Mouse (Mus musculus) heart, postnatal 0 days (tissue): Measurements from ENCODE around the gene Brox. TPM values are rescaled to one million over a fixed set of nuclear protein-coding genes. Genes with fewer than 3 reads are reported as not detected.
"Not testable (repeated sequence)": the region's sequence is repeated elsewhere in the genome, so short reads cannot be mapped to it uniquely, and the experiment has no call there.

Experiments
- ATAC-seq: fragments of 200-750 bp; cut with Nextera tagmentation; 2 replicates; pipeline ENCODE4 v1.8.0; 2017; ENCODE audit warnings: low read depth, moderate number of reproducible peaks, moderate library complexity; ENCODE audit not compliant: insufficient read depth
- DNase-seq: peaks from one replicate; pipeline ENCODE4 v3.0.0-alpha.2; 2016; ENCODE audit warnings: low spot score
- H3K27ac ChIP-seq: fragments of 300-500 bp; sonication (generic); 2 replicates; pipeline ENCODE4 v1.5.1; 2014; ENCODE audit warnings: low read depth, mild to moderate bottlenecking
- H3K27me3 ChIP-seq: fragments of 300-500 bp; sonication (generic); 2 replicates; pipeline ENCODE4 v1.6.1; 2014; ENCODE audit warnings: low read length, mixed read lengths; ENCODE audit not compliant: control insufficient read depth, insufficient read depth
- H3K36me3 ChIP-seq: fragments of 300-500 bp; sonication (generic); replicated peaks from 2 replicates; pipeline ENCODE4 v1.6.1; 2014; ENCODE audit warnings: low read length, mixed read lengths; ENCODE audit not compliant: control insufficient read depth, insufficient read depth
- H3K4me1 ChIP-seq: fragments of 300-500 bp; sonication (generic); 2 replicates; pipeline ENCODE4 v1.6.1; 2014; ENCODE audit warnings: antibody characterized with exemption; ENCODE audit not compliant: control insufficient read depth, insufficient read depth
- H3K4me2 ChIP-seq: fragments of 300-500 bp; sonication (generic); 2 replicates; pipeline ENCODE4 v1.6.1; 2014; ENCODE audit warnings: low read depth, mild to moderate bottlenecking, low read length, moderate library complexity
- H3K4me3 ChIP-seq: fragments of 300-500 bp; sonication (generic); 2 replicates; pipeline ENCODE4 v1.5.1; 2014; ENCODE audit warnings: low read depth, low read length
- H3K9ac ChIP-seq: fragments of 300-500 bp; sonication (generic); replicated peaks from 2 replicates; pipeline ENCODE4 v1.6.1; 2014; ENCODE audit warnings: low read depth, low read length, mixed read lengths
- H3K9me3 ChIP-seq: fragments of 300-500 bp; sonication (generic); replicated peaks from 2 replicates; pipeline ENCODE4 v1.6.1; 2016; ENCODE audit warnings: low read length; ENCODE audit not compliant: control insufficient read depth
- CTCF ChIP-seq: IDR thresholded peaks from 2 replicates; pipeline ENCODE4 v1.5.1; 2016; ENCODE audit warnings: antibody characterized with exemption, control low read depth, low read depth
- EP300 ChIP-seq: IDR thresholded peaks from 2 replicates; pipeline ENCODE4 v1.6.1; 2016; ENCODE audit warnings: antibody characterized with exemption, low read depth
- WGBS: fragments of 180-500 bp; shearing (Covaris S2); extraction: QIAGEN DNeasy Blood & Tissue Kit; methylation state at CpG from one replicate; pipeline ENCODE4 v1.1.7; 2014; 5-methylcytosine and 5-hydroxymethylcytosine counted together
- polyA plus RNA-seq: library from polyadenylated mRNA; unstranded; fragments of >200 nt; fragmentation: Nextera tagmentation; extraction: Ambion mirVana; gene quantifications from 2 replicates; pipeline ENCODE4 v1.2.1, GENCODE M21; 2015
- total RNA-seq: library from RNA; depleted of rRNA; stranded (reverse); fragments of >200 nt; gene quantifications from 2 replicates; pipeline ENCODE4 v1.2.3, GENCODE M21; 2014; ENCODE audit warnings: low replicate concordance

Brox gene
- total and polyA plus RNA-seq, 2 experiments from 2014 or later = 38.3 to 43.9 TPM

DNA sequence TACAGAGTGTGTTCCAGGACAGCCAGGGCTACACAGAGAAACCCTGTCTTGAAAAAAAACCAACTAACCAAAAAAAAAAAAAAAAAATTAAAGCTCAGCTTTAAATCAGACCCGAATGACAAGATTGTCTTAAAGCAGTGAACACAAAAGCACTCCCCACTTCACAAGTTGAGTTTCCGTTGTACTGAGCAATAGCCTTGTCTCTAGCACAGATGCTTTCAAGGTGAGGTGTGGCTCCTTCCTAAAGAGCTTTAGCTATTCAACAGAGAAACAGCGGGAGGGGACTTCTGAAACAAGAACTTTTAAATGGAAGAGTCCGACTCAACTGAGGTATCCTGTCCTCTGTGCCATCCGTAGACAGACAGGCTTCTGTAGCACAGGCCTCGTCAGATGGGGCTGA lies 27.4 kb upstream of the Brox start:
- Histone ChIP-seq H3K4me3 (no peak overlapping the region), H3K9me3 (0 out of 2 replicates have a peak, but pooled peaks cover 3% of the 10 kb centered on the region), H3K4me2 (no peak overlapping the region), H3K4me1 (no peaks in the 10 kb centered on the region), H3K9ac (no peak overlapping the region), H3K27ac (no peak overlapping the region), H3K27me3 (no peaks in the 10 kb centered on the region), H3K36me3 (peaks cover 73% of the 10 kb centered on the region)
- no peak for DNase-seq
- WGBS = 95% methylated on average over 6 of the region's 6 CpGs
- TF ChIP-seq CTCF (no peak), EP300 (no peak)
- ATAC-seq = no peak

DNA sequence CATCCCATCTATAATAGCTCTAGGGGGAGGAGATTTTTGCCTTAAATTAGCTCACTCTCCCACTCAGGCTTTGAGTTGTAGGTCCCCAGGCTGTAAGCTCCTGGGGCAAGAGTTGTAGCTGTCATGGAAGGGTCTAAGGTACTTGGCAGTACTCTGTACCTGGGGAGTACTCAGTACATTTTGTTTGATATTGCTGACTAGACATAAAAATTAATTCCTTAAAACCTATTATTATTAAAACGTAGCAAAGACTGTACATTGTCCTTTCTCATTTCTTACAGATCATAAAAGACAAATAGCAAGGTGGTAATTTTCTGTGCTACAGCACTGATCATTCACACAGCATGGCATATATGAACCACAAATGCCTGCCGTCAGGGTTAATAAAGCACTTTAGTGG lies 26.9 kb upstream of the Brox start:
- no peak for TF ChIP-seq EP300
- no peak for TF ChIP-seq CTCF
- ATAC-seq (no peak), DNase-seq (no peak)
- H3K9ac ChIP-seq = no peak overlapping the region
- H3K27ac ChIP-seq = no peak overlapping the region
- H3K27me3 ChIP-seq = no peaks in the 10 kb centered on the region
- peaks cover 73% of the 10 kb centered on the region for H3K36me3 ChIP-seq
- H3K4me3 ChIP-seq = no peak overlapping the region
- H3K9me3 ChIP-seq = 0 out of 2 replicates have a peak, but pooled peaks cover 3% of the 10 kb centered on the region
- no peak overlapping the region for H3K4me2 ChIP-seq
- WGBS = 97% methylated on average over 2 of the region's 2 CpGs
- no peaks in the 10 kb centered on the region for H3K4me1 ChIP-seq

DNA sequence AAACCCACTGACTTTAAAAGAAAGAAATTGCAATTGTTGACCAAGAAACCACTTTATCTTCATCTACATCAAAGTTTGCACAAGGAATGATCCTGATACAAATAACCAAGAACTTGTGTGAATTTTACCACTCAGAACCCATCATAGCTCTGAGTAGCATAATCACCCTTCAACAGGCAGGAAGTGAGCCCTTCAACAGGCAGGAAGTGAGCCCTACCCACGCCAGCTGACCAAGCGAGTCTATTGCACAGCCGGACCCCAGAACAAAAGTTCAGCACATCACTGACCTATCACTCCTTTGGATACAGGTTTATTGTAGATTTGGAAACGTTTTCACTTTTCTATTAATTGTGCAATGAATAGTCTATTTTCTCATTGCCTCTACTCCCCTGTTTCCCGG lies 25.4 kb upstream of the Brox start:
- H3K4me1 ChIP-seq, H3K27ac ChIP-seq, H3K9me3 ChIP-seq, ATAC-seq, H3K4me2 ChIP-seq, DNase-seq, H3K27me3 ChIP-seq, H3K9ac ChIP-seq, H3K4me3 ChIP-seq: not testable (repeated sequence)
- H3K36me3 ChIP-seq = peaks cover 72% of the 10 kb centered on the region
- 74% methylated on average over 5 of the region's 5 CpGs for WGBS

DNA sequence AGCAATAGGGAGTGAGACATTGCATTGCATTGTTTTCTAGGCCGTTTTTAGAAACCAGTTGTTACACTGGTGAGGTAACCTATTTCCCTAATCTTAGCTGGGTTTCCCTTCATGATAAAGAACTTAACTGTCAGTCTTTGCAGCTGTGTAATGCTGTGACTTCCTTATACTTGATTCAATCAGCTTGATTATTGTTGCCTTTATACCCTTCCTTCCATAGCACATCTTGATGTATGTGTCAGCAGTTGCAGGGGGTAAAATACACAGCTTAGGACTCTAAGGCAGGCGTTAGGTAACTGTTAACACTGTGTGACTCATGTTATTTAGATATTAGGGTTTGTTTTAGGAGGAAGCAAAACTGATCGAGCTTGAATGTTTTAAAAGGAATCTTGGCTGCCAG lies 23.6 kb upstream of the Brox start:
- Histone ChIP-seq H3K36me3 (peaks cover 73% of the 10 kb centered on the region), H3K4me1 (no peaks in the 10 kb centered on the region), H3K9me3 (0 out of 2 replicates have a peak, but pooled peaks cover 3% of the 10 kb centered on the region), H3K27me3 (no peaks in the 10 kb centered on the region), H3K4me3 (no peak overlapping the region), H3K9ac (no peak overlapping the region), H3K4me2 (no peak overlapping the region), H3K27ac (no peak overlapping the region)
- ATAC-seq = no peak; the same call in 1 of the 2 replicates
- no peak for DNase-seq
- TF ChIP-seq EP300 = no peak
- TF ChIP-seq CTCF = no peak
- 42% methylated on average over 3 of the region's 3 CpGs for WGBS

DNA sequence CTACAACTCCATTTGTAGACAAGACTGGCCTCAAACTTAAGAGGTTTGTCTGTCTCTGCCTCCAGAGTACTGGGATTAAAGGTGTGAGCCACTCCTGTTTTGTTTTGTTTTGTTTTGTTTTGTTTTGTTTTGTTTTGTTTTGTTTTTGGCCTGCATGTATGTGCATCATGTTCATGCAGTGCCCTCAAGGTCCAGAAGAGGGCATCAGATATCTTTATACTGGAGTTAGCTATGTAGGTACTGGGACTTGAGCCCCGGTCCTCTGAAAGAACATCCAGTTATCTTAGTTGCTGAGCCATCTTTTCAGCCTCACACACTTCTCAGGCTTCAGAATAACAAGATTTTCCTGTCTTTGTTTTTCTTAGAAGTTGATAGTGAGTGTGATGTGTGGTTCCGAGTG lies 18.7 kb upstream of the Brox start:
- WGBS = 76% methylated on average over 2 of the region's 2 CpGs
- DNase-seq (no peak), ATAC-seq (no peak)
- TF ChIP-seq CTCF (no peak), EP300 (no peak)
- Histone ChIP-seq H3K4me1 (no peaks in the 10 kb centered on the region), H3K27ac (no peak overlapping the region), H3K36me3 (peaks cover 82% of the 10 kb centered on the region), H3K4me2 (no peak overlapping the region), H3K4me3 (no peak overlapping the region), H3K9ac (no peak overlapping the region), H3K27me3 (no peaks in the 10 kb centered on the region), H3K9me3 (no peaks in the 10 kb centered on the region)

DNA sequence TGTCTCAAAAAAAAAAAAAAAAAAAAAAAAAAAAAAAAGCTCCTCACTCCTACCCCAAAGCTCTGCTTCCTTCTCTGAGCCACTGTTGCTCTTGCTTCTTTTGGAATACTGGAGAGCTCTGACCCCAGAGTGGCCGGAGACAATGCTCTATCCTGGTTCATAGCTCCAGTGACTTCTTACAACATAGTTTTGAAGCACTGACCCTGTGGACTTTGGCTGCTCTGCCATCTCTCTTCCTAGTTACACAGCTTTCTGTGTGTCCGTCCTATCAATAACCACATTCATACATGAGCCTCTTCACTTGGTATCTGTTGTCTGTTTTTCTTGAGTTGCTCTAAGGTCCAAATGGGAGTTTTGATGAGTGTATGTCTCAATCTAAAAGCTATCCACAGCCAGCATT lies 15.0 kb upstream of the Brox start:
- Histone ChIP-seq H3K4me2 (no peak overlapping the region), H3K36me3 (peaks cover 69% of the 10 kb centered on the region), H3K27ac (no peak overlapping the region), H3K9me3 (no peaks in the 10 kb centered on the region), H3K27me3 (no peaks in the 10 kb centered on the region), H3K9ac (no peak overlapping the region), H3K4me3 (no peak overlapping the region), H3K4me1 (no peaks in the 10 kb centered on the region)
- DNase-seq (no peak), ATAC-seq (no peak)
- 91% methylated on average over 2 of the region's 2 CpGs for WGBS
- TF ChIP-seq EP300 (no peak), CTCF (no peak)

DNA sequence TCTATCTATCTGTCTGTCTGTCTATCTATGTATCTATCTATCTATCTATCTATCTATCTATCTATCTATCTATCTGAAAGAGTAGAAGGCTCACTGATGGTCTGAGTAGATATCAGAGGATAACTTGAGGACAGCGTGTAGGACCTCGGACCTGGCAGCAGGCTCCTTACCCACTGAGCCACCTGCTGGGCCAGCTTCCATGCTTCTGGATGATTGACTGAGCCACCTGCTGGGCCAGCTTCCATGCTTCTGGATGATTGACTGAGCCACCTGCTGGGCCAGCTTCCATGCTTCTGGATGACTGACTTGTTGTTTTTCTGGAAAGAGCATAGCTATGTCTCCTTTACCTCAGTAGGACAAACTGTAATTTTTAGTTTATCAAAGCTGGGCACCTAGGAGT lies 12.5 kb upstream of the Brox start:
- not testable (repeated sequence) for H3K27ac ChIP-seq, H3K27me3 ChIP-seq, H3K9ac ChIP-seq, H3K9me3 ChIP-seq, DNase-seq, H3K4me1 ChIP-seq, ATAC-seq, H3K4me3 ChIP-seq, H3K4me2 ChIP-seq
- WGBS = 91% methylated on average over 2 of the region's 2 CpGs
- peaks cover 50% of the 10 kb centered on the region for H3K36me3 ChIP-seq
